24 mouse cellular contexts compared by ENCODE assay signal in the genomic region with DNA sequence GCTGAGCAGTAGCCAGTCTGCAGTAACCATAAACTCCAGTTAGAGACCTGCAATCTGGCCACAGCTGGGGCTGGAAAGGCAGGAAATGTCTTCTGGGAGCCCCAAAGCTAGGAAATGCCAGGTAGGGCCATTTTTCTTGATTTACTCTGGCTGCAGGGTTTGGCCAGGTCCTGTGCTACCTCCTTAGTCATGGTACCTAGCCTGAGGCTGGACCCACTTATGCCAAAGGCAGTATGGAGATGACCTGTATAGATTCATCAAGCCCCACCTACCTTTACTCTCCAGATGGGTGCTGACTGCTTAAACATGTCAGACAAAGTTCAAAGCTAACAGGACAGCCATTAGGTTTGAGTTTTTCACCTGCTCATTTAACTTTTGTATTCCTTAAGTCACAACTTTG. TPM values are rescaled to one million over a fixed set of nuclear protein-coding genes. Genes with fewer than 3 reads are reported as not detected.
DNase-seq lines count a peak whose midpoint lies in the region; ATAC-seq and TF ChIP-seq lines count a peak whose summit lies in the region.
"Had no signal": no experiment of that assay in that cellular context is flagged by ENCODE, and none has a peak within 500 bp of the region (broad histone marks: within the 10 kb centered on the region; RNA-seq: fewer than 3 reads in every experiment).

No protein-coding gene starts in this region.

- no peak overlapping the region for H3K4me2 ChIP-seq in hindbrain, embryonic 13.5 days
- no peak overlapping the region for H3K4me2 ChIP-seq in hindbrain, postnatal 0 days (ENCODE audit: low read depth, low read length)
- H3K4me2 ChIP-seq in embryonic facial prominence, embryonic 12.5 days (replicated peaks): no peak overlapping the region
- no peak overlapping the region for H3K4me2 ChIP-seq in kidney, embryonic 16.5 days (replicated peaks; ENCODE audit: low read depth, low read length)
- H3K4me2 ChIP-seq: forebrain, embryonic 13.5 days; heart, embryonic 15.5 days had no signal

- no peak for DNase-seq in hindbrain, postnatal 0 days (ENCODE audit: low spot score)
- peak; percentile 57 for DNase-seq in kidney, adult 2 months
- DNase-seq in kidney, postnatal 25 days: no peak
- no peak for DNase-seq in liver
- no peak for DNase-seq in spleen, adult 18-20 months
- DNase-seq: adrenal gland, postnatal 10 days; cerebellum, adult 11 months; cerebellum, adult 8-10 months; cerebellum, postnatal 14 days; embryo, embryonic 11 days; gastrocnemius, adult 2 months; gastrocnemius, postnatal 25 days; heart, adult 18-20 months had no signal

- peaks cover 6% of the 10 kb centered on the region; the same call in 1 of the 2 replicates for H3K36me3 ChIP-seq in hindbrain, embryonic 13.5 days
- H3K36me3 ChIP-seq in hindbrain, postnatal 0 days (ENCODE audit: insufficient read depth, low read length): no peaks in the 10 kb centered on the region
- H3K36me3 ChIP-seq in kidney, adult 2 months (ENCODE audit: control insufficient read depth, insufficient read depth, low read length): 0 out of 2 replicates have a peak, but pooled peaks cover 1% of the 10 kb centered on the region
- no peaks in the 10 kb centered on the region for H3K36me3 ChIP-seq in embryonic facial prominence, embryonic 12.5 days
- peaks cover 9% of the 10 kb centered on the region for H3K36me3 ChIP-seq in kidney, embryonic 16.5 days (ENCODE audit: insufficient read depth, low read length)
- H3K36me3 ChIP-seq: heart, embryonic 15.5 days had no signal

- no peak overlapping the region for H3K4me3 ChIP-seq in hindbrain, embryonic 13.5 days
- H3K4me3 ChIP-seq in hindbrain, postnatal 0 days (ENCODE audit: low read length): no peak overlapping the region
- H3K4me3 ChIP-seq in kidney, adult 2 months (ENCODE audit: insufficient read depth, low read depth, low read length): no peak overlapping the region
- H3K4me3 ChIP-seq in embryonic facial prominence, embryonic 12.5 days: no peak overlapping the region
- H3K4me3 ChIP-seq in kidney, embryonic 16.5 days (ENCODE audit: low read length): no peak overlapping the region
- H3K4me3 ChIP-seq: forebrain, embryonic 13.5 days; gastrocnemius, adult 2 months; heart, embryonic 10.5 days; heart, embryonic 15.5 days; hindbrain, embryonic 10.5 days had no signal

- TF ChIP-seq POLR2A in kidney, adult 2 months (IDR thresholded peaks at IDR 0.05; ENCODE audit: low read depth, low read length): no peak

- H3K9ac ChIP-seq in hindbrain, embryonic 13.5 days: no peak overlapping the region
- no peak overlapping the region for H3K9ac ChIP-seq in hindbrain, postnatal 0 days (replicated peaks; ENCODE audit: low read length)
- no peak overlapping the region for H3K9ac ChIP-seq in embryonic facial prominence, embryonic 12.5 days
- H3K9ac ChIP-seq in kidney, embryonic 16.5 days (replicated peaks; ENCODE audit: low read length): no peak overlapping the region
- H3K9ac ChIP-seq: forebrain, embryonic 13.5 days; heart, embryonic 15.5 days had no signal

- no peak for TF ChIP-seq CTCF in hindbrain, postnatal 0 days (IDR thresholded peaks at IDR 0.05; ENCODE audit: low read depth)
- TF ChIP-seq CTCF in kidney, adult 2 months (conservative IDR thresholded peaks at IDR 0.05; ENCODE audit: insufficient read depth, insufficient read length, low read depth, low read length): no peak

- 0 out of 2 replicates have a peak, but pooled peaks cover 3% of the 10 kb centered on the region for H3K4me1 ChIP-seq in hindbrain, embryonic 13.5 days (replicated peaks)
- H3K4me1 ChIP-seq in hindbrain, postnatal 0 days (ENCODE audit: insufficient read depth, low read length): no peaks in the 10 kb centered on the region
- peaks cover 18% of the 10 kb centered on the region for H3K4me1 ChIP-seq in kidney, adult 2 months (ENCODE audit: control insufficient read depth, insufficient read depth, low read length)
- peaks cover 13% of the 10 kb centered on the region for H3K4me1 ChIP-seq in embryonic facial prominence, embryonic 12.5 days
- H3K4me1 ChIP-seq in kidney, embryonic 16.5 days (ENCODE audit: insufficient read depth, low read length): no peaks in the 10 kb centered on the region
- H3K4me1 ChIP-seq: forebrain, embryonic 13.5 days; heart, embryonic 10.5 days; heart, embryonic 15.5 days; hindbrain, embryonic 10.5 days had no signal

- peaks cover 3% of the 10 kb centered on the region for H3K9me3 ChIP-seq in hindbrain, embryonic 13.5 days
- H3K9me3 ChIP-seq in hindbrain, postnatal 0 days (ENCODE audit: low read length): no peaks in the 10 kb centered on the region
- H3K9me3 ChIP-seq in embryonic facial prominence, embryonic 12.5 days: peaks cover 9% of the 10 kb centered on the region; the same call in 1 of the 2 replicates
- peaks cover 18% of the 10 kb centered on the region for H3K9me3 ChIP-seq in kidney, embryonic 16.5 days (ENCODE audit: low read length)

- ATAC-seq in hindbrain, embryonic 13.5 days (ENCODE audit: low FRiP score): no peak
- ATAC-seq in hindbrain, postnatal 0 days: no peak
- no peak for ATAC-seq in embryonic facial prominence, embryonic 12.5 days (ENCODE audit: insufficient number of reproducible peaks, insufficient read depth, low FRiP score, low TSS enrichment)
- 0 out of 2 replicates have a peak, but pooled peaks have one; percentile 57 for ATAC-seq in kidney, embryonic 16.5 days (ENCODE audit: low FRiP score, low TSS enrichment)
- ATAC-seq: forebrain, embryonic 13.5 days had no signal

- peak overlapping the region; percentile 64 for H3K27ac ChIP-seq in hindbrain, embryonic 13.5 days
- no peak overlapping the region for H3K27ac ChIP-seq in hindbrain, postnatal 0 days
- H3K27ac ChIP-seq in kidney, adult 2 months (ENCODE audit: insufficient read depth, low read depth, low read length): peak overlapping the region; percentile 91
- H3K27ac ChIP-seq in embryonic facial prominence, embryonic 12.5 days: peak overlapping the region; percentile 47
- peak overlapping the region; percentile 78 for H3K27ac ChIP-seq in kidney, embryonic 16.5 days (ENCODE audit: low read length)
- H3K27ac ChIP-seq: forebrain, embryonic 13.5 days; gastrocnemius, adult 2 months; heart, embryonic 10.5 days; heart, embryonic 15.5 days; hindbrain, embryonic 10.5 days had no signal

- no peaks in the 10 kb centered on the region for H3K27me3 ChIP-seq in hindbrain, embryonic 13.5 days
- no peaks in the 10 kb centered on the region for H3K27me3 ChIP-seq in hindbrain, postnatal 0 days (ENCODE audit: insufficient read depth, low read length)
- no peaks in the 10 kb centered on the region for H3K27me3 ChIP-seq in kidney, adult 2 months (replicated peaks; ENCODE audit: control insufficient read depth, insufficient read depth, low read length)
- H3K27me3 ChIP-seq in embryonic facial prominence, embryonic 12.5 days: no peaks in the 10 kb centered on the region
- H3K27me3 ChIP-seq in kidney, embryonic 16.5 days (ENCODE audit: insufficient read depth, low read length): no peaks in the 10 kb centered on the region
- H3K27me3 ChIP-seq: forebrain, embryonic 13.5 days; heart, embryonic 15.5 days had no signal

RNA-seq across cellular contexts. Expression of gene Ptpdc1, which starts 7.7 kb away (rescaled TPM):
- 15.1 and 15.9 TPM in 2 replicates for polyA plus RNA-seq in hindbrain, embryonic 13.5 days (2015; fragmentation: Nextera tagmentation; extraction: Ambion mirVana)
- total RNA-seq in hindbrain, postnatal 0 days (2014; rRNA removed): 16.3 and 30.8 TPM in 2 replicates
- polyA plus RNA-seq in hindbrain, postnatal 0 days (2015; fragmentation: Nextera tagmentation; extraction: Ambion mirVana): 13.0 and 13.5 TPM in 2 replicates
- polyA plus RNA-seq in kidney, adult 2 months (2012; rRNA removed): 7.7 and 8.5 TPM in 2 replicates
- 23.5 and 25.3 TPM in 2 replicates for polyA plus RNA-seq in embryonic facial prominence, embryonic 12.5 days (2016; fragmentation: Nextera tagmentation; extraction: Ambion mirVana)
- polyA plus RNA-seq in kidney, embryonic 16.5 days (2015; fragmentation: Nextera tagmentation; extraction: Ambion mirVana): 11.4 and 12.3 TPM in 2 replicates

RNA-seq across cellular contexts. Expression of gene Barx1, which starts 45.0 kb away (rescaled TPM):
- 0.87 TPM in 1 of 2 replicates, not detected in the other for polyA plus RNA-seq in hindbrain, embryonic 13.5 days (2015; fragmentation: Nextera tagmentation; extraction: Ambion mirVana)
- total RNA-seq in hindbrain, postnatal 0 days (2014; rRNA removed): not detected in 2 replicates
- polyA plus RNA-seq in hindbrain, postnatal 0 days (2015; fragmentation: Nextera tagmentation; extraction: Ambion mirVana): not detected in 2 replicates
- polyA plus RNA-seq in kidney, adult 2 months (2012; rRNA removed): not detected in 2 replicates
- 107 and 214 TPM in 2 replicates for polyA plus RNA-seq in embryonic facial prominence, embryonic 12.5 days (2016; fragmentation: Nextera tagmentation; extraction: Ambion mirVana)
- polyA plus RNA-seq in kidney, embryonic 16.5 days (2015; fragmentation: Nextera tagmentation; extraction: Ambion mirVana): 0.11 and 0.13 TPM in 2 replicates
- total RNA-seq: common myeloid progenitor, adult 5-6 weeks; gastrocnemius, adult 2 months; gastrocnemius, postnatal 25 days; heart, adult 18-20 months; heart, postnatal 25 days; MEL had no signal
- polyA plus RNA-seq: C2C12; forebrain, embryonic 13.5 days had no signal

Comparison
In these comparisons a context has a peak if more than half of its experiments do, and no peak if none do; other contexts are left out.
1. RNA of gene Barx1, which starts 45.0 kb away (polyA plus RNA-seq): 107 to 214 TPM in embryonic facial prominence, embryonic 12.5 days; 0.11 to 0.13 TPM in kidney, embryonic 16.5 days, not detected in hindbrain, postnatal 0 days, 0.87 TPM in hindbrain, embryonic 13.5 days and not detected in kidney, adult 2 months; every median in the first group is over 10 times any median in the second.